Mouse (Mus musculus): Measurements from ENCODE around the gene Daglb.

DNA sequence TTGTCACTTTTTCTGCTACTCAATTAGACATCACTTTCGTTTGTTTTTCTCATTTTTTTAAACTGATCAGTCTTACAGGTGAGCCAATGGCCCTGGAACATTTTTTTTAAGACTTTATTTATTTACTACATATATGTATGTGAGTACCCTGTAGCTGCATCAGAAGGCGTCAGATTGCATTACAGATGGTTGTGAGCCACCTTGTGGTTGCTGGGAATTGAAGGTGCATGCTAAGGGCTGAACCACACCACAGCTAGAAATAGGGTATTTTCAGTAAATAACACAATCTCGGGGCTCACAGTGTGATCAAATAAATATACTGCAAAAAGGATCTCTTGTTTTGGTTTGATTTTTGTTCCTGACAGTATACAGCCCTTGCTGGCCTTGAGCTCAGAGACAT lies 33.1 kb downstream of the Daglb start:
- TF ChIP-seq CTCF (IDR thresholded peaks at IDR 0.05; ENCODE audit: control insufficient read depth, insufficient read depth, insufficient replicate concordance, low read depth, low read length) (no peak), POLR2A (IDR thresholded peaks at IDR 0.05; ENCODE audit: control insufficient read depth, low read depth, low read length) (no peak)
